Mouse (Mus musculus) cerebellum, adult 11 months (tissue): ENCODE results near the gene Tmed11.
"Not testable (repeated sequence)": the region's sequence is repeated elsewhere in the genome, so short reads cannot be mapped to it uniquely, and the experiment has no call there.

Experiments used
- DNase-seq: peaks from one replicate; pipeline ENCODE4 v3.0.0; 2022

The Tmed11 gene

DNA sequence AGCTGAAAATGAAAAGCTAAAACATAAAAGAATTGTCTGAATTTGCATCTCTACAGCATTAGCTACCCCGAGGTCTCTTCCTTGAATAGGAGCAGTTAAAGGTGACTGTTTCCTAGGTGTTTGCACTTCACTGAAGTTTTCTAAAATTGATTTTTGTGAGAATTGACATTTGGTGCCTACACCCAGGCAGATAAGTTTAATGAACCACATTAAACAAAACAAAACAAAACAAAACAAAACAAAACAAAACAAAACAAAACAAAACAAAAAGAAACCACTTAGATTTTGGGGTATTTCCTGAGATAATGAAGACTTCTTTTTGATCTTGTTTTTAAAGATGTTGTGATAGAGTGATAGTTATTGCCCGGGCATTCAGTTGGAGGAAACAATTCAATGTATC lies at the start of gene Tmed11:
Tmed11 (minus strand) TSS at position 101 of the 400 bp plus-strand sequence.
- DNase-seq, result not testable (repeated sequence)

DNA sequence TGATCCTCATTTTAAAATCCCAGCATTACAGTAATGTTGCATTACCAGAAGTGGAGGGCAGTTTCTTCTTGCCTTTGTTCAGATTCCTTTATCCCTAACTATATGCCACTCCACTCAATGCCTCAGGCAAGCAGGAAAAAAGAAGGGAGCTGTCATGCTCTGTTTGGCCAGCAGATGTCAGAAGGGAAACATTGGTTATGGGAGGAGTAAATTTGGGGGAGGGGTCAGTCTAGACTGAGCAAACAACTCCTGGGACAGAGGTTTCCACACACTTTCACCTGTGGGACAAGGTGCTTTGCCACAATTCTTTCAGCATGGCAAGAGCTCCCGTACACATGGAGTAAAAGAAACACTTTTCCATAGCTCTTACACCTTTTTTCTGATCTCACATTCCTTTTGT lies 41.0 kb upstream of the Tmed11 start:
- DNase-seq, result no peak

DNA sequence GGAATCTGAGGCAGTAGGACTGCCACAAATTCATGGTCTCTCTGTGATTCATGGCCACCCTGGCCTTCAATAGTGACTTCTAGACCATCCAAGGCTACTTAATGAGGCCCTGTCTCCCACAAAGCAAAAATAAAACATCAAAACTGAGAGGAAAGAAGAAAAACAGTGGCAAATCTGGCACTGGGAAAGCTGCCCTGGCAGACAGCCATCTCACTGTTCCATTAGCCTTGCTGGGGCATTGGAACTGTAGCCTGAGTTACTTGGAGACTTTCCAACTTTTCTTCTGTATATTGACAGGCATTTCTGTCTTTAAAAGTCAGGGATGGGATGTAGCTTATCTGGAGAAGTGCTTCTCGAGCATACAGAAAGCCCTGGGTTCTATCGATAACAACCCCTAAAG lies 28.1 kb upstream of the Tmed11 start:
- no peak for DNase-seq

DNA sequence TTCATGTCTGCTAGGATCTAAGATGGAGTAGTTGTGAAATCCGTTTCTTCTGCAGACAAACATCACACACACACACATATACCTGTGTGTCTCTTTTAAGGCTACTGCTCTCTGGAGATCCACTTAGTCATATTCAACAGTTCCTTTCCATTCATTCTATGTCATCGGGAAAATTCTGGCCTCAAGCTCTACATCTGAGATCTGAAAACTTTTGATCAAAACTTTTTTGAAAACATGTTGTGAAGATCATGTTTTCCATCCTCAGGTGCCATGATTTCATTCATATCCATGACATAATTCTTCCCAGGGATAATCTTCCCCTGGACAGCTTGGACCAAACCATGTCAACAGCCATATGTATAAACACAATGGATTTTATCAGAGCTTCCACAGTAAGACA lies 13.6 kb upstream of the Tmed11 start, which contains the start of gene Vmn2r8:
Vmn2r8 (minus strand) TSS at position 101 of the 400 bp plus-strand sequence.
- DNase-seq, result not testable (repeated sequence)

DNA sequence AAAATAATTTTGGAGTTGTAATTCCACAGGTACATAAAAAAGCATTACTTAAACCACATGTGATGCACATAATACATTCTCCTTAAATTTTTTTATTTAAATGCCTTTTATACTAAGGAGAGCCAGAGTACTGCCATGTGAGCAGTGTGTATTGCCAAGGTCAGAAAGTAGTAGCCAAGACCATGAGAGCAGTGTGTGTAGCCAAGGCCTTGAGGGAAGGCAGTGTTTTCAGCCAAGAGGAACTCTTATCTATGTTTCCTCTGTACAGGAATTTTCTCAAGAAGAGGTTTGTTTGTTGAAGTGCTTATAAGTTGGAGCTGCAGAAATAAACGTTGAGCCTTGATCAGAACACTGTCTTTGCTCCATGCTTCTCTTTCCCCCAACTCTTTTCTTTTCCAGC lies 8.5 kb upstream of the Tmed11 start:
- DNase-seq, result no peak

DNA sequence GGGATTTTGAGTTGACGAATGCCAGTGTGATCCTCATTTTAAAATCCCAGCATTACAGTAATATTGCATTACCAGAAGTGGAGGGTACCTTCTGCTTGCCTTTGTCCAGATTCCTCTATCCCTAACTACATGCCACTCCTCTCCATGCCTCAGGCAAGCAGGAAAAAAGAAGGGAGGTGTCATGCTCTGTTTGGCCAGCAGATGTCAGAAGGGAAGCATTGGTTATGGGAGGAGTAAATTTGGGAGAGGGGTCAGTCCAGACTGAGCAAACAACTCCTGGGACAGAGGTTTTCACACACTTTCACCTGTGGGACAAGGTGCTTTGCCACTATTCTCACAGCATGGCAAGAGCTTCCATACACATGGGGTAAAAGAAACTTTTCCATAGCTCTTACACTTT lies 4.8 kb downstream of the Tmed11 start:
- not testable (repeated sequence) for DNase-seq

DNA sequence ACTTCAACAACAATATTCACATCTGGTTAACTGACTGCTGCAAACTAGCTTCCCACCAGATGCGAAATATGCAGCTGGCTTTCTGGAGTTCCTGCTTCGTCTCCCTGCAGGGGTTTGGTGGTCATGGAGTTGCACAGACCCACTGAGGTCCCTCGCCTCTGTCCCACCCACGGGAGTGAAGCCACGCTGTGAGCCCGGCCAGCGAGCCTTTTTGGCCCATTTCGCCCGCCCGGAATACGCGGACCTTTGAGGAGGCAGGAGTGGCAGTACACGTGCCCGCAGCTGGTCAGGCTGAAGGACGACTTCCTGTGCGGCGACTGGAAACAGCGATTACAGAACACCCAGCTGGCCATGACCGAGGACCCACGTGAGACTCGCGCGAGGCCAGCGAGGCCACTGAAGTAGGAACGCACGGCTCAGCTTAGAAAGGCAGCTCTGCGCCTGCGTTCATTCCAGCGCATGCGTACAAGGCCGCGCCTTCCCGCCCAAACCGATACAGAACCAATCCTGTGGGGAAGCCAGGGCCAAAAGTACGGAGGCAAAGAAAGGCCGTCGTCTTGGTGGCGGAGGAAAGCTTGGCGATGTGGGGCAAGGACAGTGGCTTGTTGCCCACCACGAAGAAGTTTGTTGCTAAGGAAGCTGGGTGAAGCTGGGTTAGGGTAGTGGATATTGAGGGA lies 20.4 kb downstream of the Tmed11 start, which contains the start of gene Rnf212:
Rnf212 (minus strand) TSS at position 353 of the 677 bp plus-strand sequence.
- DNase-seq, result no peak

DNA sequence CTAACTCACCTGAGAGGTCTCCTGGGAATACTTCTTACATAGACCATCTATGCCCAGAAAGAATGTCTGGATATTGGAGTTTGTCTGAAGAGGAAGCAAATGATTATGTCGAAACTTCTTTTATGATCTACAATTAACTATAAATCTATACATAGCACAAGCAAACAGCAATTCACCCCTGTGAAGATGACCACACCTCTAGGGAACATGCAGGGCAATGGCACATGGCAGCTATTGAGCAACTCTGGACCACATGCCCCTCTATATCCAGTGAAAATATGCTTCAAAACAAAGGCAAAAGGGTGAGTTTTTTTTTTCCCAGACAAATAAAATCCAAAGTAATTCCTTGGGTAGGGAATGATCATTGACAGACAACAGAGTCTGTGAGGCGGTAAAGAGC lies 35.2 kb downstream of the Tmed11 start:
- DNase-seq, result no peak

DNA sequence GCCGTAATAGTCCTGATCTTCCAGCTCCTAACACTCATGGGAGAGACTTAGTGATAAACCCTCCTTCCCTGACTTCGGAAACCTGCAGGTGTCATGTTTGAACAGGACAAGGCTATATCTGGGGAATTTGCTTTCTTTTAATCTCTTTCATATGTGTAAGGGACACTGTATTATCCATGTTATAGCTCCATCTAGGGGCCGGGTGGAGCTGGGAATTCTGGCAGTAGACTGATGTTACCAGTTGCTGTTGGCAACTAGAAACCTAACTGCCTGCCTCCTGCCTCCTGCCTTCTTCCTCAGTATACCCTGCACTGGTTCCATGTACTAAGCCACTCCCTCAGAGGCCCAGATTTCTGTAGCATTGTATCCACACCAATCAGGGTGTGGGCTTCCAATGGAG lies 36.8 kb downstream of the Tmed11 start:
- DNase-seq, result no peak

DNA sequence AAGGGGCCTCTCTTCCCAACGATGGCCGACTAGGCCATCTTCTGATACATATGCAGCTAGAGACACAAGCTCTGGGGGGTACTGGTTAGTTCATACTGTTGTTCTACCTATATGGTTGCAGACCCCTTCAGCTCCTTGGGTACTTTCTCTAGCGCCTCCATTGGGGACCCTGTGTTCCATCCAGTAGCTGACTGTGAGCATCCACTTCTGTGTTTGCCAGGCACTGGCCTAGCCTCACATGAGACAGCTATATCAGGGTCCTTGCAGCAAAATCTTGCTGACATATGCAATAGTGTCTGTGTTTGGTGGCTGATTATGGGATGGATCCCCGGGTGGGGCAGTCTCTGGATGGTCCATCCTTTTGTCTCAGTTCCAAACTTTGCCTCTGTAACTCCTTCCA lies 43.9 kb downstream of the Tmed11 start:
- not testable (repeated sequence) for DNase-seq

DNA sequence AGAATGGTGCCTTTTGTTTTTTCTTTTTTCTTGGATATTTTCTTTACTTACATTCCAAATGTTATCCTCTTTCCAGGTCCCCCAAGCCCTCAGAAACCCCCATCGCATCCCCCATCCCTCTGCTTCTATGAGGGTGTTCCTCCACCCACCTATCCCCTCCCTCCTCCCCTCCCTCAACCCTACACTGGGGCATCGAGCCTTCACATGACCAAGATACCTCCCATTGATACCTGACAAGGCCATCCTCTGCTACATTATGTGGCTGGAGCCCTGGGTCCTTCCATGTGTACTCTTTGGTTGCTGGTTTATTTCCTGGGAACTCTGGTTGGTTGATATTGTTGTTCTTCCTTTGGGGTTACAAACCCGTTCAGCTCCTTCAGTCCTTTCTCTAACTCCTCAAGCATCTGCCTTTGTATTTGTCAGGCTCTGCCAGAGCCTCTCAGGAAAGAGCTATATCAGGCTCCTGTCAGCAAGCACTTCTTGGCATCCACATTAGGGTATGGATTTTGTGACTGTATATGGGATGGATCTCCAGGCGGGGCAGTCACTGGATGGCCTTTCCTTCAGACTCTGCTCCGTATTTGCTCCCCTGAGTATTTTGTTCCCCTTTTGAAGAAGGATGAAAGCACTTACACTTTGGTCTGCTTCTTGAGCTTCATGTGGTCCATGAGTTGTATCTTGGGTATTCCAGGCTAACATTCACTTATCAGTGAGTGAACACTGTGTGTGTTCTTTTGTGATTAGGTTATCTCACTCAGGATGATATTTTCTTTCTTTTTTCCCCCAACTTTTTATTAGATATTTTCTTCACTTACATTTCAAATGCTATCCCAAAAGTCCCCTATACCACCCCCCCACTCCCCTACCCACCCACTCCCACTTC lies 44.6 kb downstream of the Tmed11 start:
- DNase-seq, result no peak

DNA sequence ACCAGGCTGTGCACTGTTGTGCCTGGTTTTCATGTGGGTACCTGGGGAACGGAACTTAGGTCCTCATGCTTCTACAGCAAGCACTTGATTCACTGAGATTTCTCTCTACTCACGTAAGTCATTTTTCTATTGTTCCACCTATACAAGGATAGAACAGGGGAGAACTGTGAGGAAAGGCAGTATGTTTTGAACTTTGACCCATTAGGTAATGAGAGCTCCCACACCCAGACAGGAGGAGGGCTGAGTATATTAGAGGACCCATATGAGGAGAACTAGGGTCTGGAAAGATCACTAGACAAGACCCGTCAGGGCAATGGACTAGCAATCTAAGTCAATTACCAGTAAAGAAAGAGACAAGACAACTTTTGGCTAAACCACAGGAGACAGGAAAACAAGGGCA lies 50.5 kb downstream of the Tmed11 start:
- no peak for DNase-seq

DNA sequence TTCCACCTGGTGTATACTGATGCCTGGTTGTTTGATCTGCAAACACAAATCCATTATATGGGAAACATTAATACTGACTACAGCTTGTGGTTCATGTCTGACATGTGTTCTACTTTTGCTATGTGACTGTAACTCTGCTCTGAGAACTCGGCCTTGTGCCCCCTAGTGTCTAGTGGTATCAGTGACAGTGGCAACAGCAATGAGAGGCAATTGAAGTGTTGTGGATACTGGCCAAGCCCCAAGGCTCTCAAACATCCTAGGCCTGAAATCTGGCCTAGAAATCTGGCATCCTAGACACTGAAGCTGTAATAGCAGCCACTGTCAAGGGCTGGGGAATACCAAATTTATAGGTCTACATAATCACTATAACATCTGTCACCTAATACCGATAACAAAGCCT lies 51.3 kb downstream of the Tmed11 start:
- DNase-seq, result no peak

DNA sequence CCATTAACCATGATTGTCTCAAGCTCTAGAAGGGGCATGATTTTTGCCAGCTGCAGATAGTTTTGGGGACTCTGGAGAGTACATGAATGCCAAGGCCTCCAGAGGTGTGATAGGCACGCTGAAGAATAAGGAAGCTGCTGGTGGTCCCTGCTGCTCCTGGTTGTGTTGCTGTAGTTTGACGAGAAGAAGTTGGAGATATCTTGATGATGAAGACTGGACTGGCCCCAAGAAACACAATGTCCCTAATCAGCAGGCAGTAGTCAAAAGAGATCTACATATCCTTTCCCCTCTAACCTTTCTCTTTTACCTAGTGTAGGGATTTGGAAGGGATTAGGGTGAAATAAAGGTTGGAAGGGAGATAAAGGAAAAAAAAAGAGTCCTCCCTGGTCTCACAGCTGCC lies 52.6 kb downstream of the Tmed11 start:
- DNase-seq, result no peak

DNA sequence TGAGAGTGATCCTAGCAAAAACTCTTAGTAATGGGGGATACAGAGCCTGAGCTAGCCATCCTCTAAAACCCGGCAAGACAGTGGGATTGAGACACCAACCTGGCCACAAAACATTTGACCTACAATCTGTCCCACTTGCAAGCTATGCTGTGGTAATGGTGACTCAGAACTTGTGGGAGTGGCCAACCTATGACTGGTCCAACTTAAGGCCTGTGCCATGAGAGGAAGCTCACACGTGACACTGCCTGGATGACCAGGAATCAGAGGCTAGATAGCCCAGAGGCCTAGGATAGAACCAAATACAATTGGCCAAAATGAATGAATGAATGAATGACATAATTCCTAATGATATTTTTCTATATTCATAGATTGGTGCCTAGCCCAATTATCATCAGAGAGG lies 53.3 kb downstream of the Tmed11 start:
- no peak for DNase-seq

DNA sequence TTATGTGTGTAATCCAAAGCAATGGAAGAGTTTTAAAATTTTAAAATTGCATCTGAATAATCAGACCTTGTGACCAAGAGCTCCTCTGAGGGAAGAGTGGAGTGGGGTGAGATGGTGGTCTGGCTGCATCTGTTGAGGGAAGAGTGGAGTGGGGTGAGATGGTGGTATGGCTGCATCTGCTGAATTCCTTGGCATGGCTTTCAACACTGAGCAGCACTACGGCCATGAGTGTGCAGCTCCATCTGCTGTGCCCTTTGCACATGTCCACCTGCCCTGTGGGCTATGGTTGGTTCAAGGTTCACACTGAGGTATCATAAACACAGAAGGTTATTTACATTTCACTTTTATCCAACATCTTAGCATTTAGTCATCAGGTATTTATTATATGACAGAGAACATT lies 67.7 kb downstream of the Tmed11 start:
- no peak for DNase-seq
